Mouse (Mus musculus) erythroblast, adult 5-6 weeks (primary cell): ENCODE data around the gene Hhatl. TPM values are rescaled to one million over a fixed set of nuclear protein-coding genes. Genes with fewer than 3 reads are reported as not detected.

Experiments
- ATAC-seq: replicated peaks from 2 replicates; pipeline ENCODE4 v1.8.0; 2016; ENCODE audit warnings: moderate number of reproducible peaks, mild to moderate bottlenecking, moderate TSS enrichment, inconsistent platforms; ENCODE audit not compliant: poor library complexity, low FRiP score, severe bottlenecking
- total RNA-seq, 2 experiments: library from RNA; stranded (forward) in 1 of 2; stranded (reverse) in 1 of 2; fragments of 150-400 nt in 1 of 2; fragments of 200-764, 138-1000 nt in 1 of 2; gene quantifications; 2 replicates each; pipeline versions ENCODE4 v1.2.3 to v1.2.4; 2015 to 2017; ENCODE audit warnings: low replicate concordance in 2 of 2

Gene Hhatl
- total RNA-seq, 2 experiments from 2014 or later, result not detected

GRCm38 (mm10) chr9:121761091-121761665 lies 31.1 kb downstream of the Hhatl start:
- ATAC-seq, result no peak

DNA sequence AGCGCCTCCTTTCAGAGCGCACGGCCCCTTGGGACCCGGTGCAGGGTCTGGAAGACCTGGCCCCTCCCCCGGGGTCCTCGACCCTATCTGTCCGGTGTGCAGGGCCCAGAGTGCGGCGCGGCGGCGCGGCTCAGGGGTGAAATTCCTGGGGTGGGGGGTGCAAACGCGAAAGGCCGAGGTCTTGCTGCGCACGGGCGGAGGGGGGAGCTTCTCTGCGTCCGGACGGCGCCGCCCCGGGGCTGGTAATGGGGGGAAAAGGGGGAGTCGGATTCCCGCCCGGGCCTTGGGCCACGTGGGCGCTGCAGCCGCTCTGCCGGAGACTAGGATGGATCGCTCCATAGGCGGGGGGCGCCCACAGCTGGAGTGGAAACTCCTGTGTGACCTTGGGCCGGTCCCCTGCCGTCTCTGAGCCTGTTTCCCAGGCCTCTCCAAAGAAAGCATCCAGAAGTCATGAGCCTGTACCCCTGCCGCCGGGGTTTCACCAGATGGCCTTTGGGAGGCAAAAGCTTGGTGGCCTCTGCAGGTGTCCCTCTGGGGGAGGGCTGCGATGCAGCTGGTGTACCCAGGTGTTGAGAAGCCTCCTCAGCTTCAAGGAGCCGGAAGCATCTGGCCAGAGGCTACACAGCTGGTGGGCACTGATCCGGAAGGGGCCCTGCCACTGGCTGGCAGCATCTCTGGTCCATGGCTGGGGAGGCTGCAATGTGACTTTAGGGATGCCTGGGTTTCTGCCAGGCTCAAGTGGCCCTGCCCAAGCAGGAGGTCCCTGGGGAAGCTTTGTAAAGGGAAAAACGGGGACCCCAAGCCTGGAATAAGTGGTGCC lies 31.8 kb downstream of the Hhatl start:
- ATAC-seq, result no peak

- no peak for ATAC-seq
Measured at GRCm38 (mm10) chr9:121759091-121760081, 32.9 kb downstream of the Hhatl start, which contains the start of gene Zfp651. Zfp651 (plus strand) TSS chr9:121759330.

- ATAC-seq, result no peak
Measured at GRCm38 (mm10) chr9:121757835-121758814, 34.2 kb downstream of the Hhatl start.

DNA sequence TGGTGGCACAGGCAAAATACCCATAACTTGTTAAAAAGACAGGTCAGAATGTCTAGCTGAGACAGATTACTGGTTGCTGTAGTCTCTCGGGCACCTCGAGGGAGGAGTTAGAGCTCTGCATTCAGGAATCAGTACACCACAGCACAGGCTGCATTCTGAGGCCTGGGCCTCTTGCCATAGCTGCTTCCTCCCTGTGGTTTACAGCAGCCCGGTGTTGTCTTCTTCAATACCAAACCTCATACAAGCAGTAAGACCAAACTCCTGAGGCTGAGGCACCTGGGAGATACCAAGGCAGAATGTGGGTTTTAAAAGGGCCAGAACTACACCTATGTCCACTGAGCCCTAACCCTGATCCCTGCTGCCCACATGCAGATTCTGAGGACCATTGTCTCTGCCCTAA lies 34.9 kb downstream of the Hhatl start:
- ATAC-seq, result no peak

GRCm38 (mm10) chr9:121756785-121757184 lies 35.5 kb downstream of the Hhatl start:
- no peak for ATAC-seq

- ATAC-seq, result no peak
Measured at GRCm38 (mm10) chr9:121754624-121755023, 37.7 kb downstream of the Hhatl start.

DNA sequence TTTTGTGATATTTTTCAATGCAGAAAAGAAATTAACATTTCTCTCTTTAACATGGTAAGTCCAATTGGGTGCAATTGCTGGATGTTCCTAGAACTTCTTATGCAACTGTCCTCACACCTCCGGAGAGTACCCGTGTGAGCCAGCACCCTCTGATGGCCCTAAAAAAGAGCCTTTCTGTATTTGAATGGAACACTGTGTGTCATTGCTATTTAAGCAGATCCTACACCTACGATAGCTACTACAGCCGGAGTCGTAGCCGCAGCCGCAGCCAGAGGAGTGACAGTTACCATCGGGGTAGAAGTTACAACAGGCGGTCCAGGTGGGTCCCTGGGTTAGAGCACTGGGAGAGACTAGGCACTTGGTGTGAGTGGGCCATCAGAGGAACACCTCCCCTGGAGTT lies 39.5 kb downstream of the Hhatl start:
- ATAC-seq, result no peak

DNA sequence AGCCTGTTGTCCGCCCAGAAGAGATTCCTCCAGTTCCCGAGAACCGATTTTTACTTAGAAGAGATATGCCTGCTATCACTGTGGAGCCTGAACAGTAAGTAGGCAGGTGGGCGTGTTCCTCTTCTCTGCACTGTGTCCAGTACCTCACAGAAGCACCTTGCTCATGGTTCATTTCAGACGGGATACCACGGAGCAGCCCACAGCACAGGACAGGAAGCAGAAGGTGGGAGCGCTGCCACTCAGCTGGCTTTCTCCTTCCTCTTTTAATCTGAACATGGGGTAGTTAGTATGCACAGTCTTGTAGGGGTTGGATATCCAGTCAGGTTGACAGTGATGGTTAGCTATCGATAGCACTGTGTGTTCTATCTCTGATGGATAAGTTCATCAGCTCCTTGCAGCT lies 48.3 kb downstream of the Hhatl start:
- ATAC-seq, result no peak

- ATAC-seq, result no peak
Measured at GRCm38 (mm10) chr9:121741168-121741567, 51.1 kb downstream of the Hhatl start.

DNA sequence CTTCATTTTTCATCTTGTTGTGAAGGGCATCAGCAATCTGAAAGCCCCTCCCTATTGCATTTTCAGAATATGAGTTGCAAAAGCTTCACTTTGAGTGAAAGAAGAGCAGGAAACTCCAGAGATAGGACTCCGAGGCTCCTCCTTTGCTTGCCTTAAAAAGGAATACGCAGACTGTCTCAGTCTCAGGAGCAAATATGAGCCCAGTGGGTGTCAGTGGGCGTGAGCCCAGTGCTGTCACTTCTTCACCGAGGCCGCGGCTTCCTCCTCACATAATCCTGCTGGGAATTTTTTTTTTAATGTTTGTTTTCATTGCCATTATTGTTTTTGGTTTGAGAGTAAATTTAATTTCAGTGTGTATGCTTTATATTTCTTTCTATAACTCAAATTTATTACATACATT lies 51.8 kb downstream of the Hhatl start:
- ATAC-seq, result no peak

Other genes starting within 250 kb of the Hhatl start
- not detected in 2 replicates for gene Lyzl4, start 150.4 kb downstream of the Hhatl start, total RNA-seq (2015; ENCODE audit: low replicate concordance)
- not detected in 2 replicates for gene Lyzl4, start 150.4 kb downstream of the Hhatl start, total RNA-seq (2017; ENCODE audit: low replicate concordance)
- gene Vipr1, start 149.8 kb downstream of the Hhatl start, total RNA-seq (2015; ENCODE audit: low replicate concordance), result 0.21 TPM in 1 of 2 replicates, not detected in the other
- 0.14 and 0.43 TPM in 2 replicates for gene Vipr1, start 149.8 kb downstream of the Hhatl start, total RNA-seq (2017; ENCODE audit: low replicate concordance)
- gene Sec22c, start 87.0 kb downstream of the Hhatl start, total RNA-seq (2015; ENCODE audit: low replicate concordance), result 4.2 and 6.5 TPM in 2 replicates
- 3.2 and 6.6 TPM in 2 replicates for gene Sec22c, start 87.0 kb downstream of the Hhatl start, total RNA-seq (2017; ENCODE audit: low replicate concordance)
- 5.4 and 28.4 TPM in 2 replicates for gene Ss18l2, start 82.2 kb downstream of the Hhatl start, total RNA-seq (2015; ENCODE audit: low replicate concordance)
- 5.5 and 10.0 TPM in 2 replicates for gene Ss18l2, start 82.2 kb downstream of the Hhatl start, total RNA-seq (2017; ENCODE audit: low replicate concordance)
- gene Nktr, start 73.3 kb downstream of the Hhatl start, total RNA-seq (2015; ENCODE audit: low replicate concordance), result 42.6 and 59.0 TPM in 2 replicates
- 81.6 and 92.8 TPM in 2 replicates for gene Nktr, start 73.3 kb downstream of the Hhatl start, total RNA-seq (2017; ENCODE audit: low replicate concordance)
- gene Zfp651, start 33.2 kb downstream of the Hhatl start, total RNA-seq (2015; ENCODE audit: low replicate concordance), result 2.1 TPM in 1 of 2 replicates, not detected in the other
- gene Zfp651, start 33.2 kb downstream of the Hhatl start, total RNA-seq (2017; ENCODE audit: low replicate concordance), result 0.42 and 0.43 TPM in 2 replicates
- gene Klhl40, start 14.9 kb downstream of the Hhatl start, total RNA-seq (2015; ENCODE audit: low replicate concordance), result not detected in 2 replicates
- gene Klhl40, start 14.9 kb downstream of the Hhatl start, total RNA-seq (2017; ENCODE audit: low replicate concordance), result not detected in 2 replicates
- 1.3 TPM in 1 of 2 replicates, not detected in the other for gene Ccdc13, start 47.0 kb upstream of the Hhatl start, total RNA-seq (2015; ENCODE audit: low replicate concordance)
- not detected in 2 replicates for gene Ccdc13, start 47.0 kb upstream of the Hhatl start, total RNA-seq (2017; ENCODE audit: low replicate concordance)
- 8.8 and 12.5 TPM in 2 replicates for gene Higd1a, start 65.9 kb upstream of the Hhatl start, total RNA-seq (2015; ENCODE audit: low replicate concordance)
- gene Higd1a, start 65.9 kb upstream of the Hhatl start, total RNA-seq (2017; ENCODE audit: low replicate concordance), result 2.3 and 9.5 TPM in 2 replicates
- not detected in 2 replicates for gene Ackr2, start 105.8 kb upstream of the Hhatl start, total RNA-seq (2015; ENCODE audit: low replicate concordance)
- 0.09 TPM in 1 of 2 replicates, not detected in the other for gene Ackr2, start 105.8 kb upstream of the Hhatl start, total RNA-seq (2017; ENCODE audit: low replicate concordance)
- not detected in 2 replicates for gene Cyp8b1, start 123.8 kb upstream of the Hhatl start, total RNA-seq (2015; ENCODE audit: low replicate concordance)
- not detected in 2 replicates for gene Cyp8b1, start 123.8 kb upstream of the Hhatl start, total RNA-seq (2017; ENCODE audit: low replicate concordance)
- gene Fam198a, start 158.5 kb upstream of the Hhatl start, total RNA-seq (2015; ENCODE audit: low replicate concordance), result not detected in 2 replicates
- not detected in 2 replicates for gene Fam198a, start 158.5 kb upstream of the Hhatl start, total RNA-seq (2017; ENCODE audit: low replicate concordance)
- gene Pomgnt2, start 204.6 kb upstream of the Hhatl start, total RNA-seq (2015; ENCODE audit: low replicate concordance), result not detected in 2 replicates
- 2.0 TPM in 1 of 2 replicates, not detected in the other for gene Pomgnt2, start 204.6 kb upstream of the Hhatl start, total RNA-seq (2017; ENCODE audit: low replicate concordance)